Mouse (Mus musculus): ENCODE results near the gene Klc3.

- TF ChIP-seq POLR2A (IDR thresholded peaks at IDR 0.05; ENCODE audit: insufficient read depth, low read depth, low read length) (0 out of 2 replicates have a peak, but pooled peaks have one; percentile 18), CTCF (IDR thresholded peaks at IDR 0.05) (no peak)
These were observed 20.1 kb upstream of the Klc3 start for GRCm38 (mm10) chr7:19424051-19424450.

All from heart, adult 2 months (tissue).